Mouse (Mus musculus) lung, adult 2 months (tissue): ENCODE measurements around the gene Gabra5. TPM values are rescaled to one million over a fixed set of nuclear protein-coding genes. Genes with fewer than 3 reads are reported as not detected.

Experiments
- DNase-seq: peaks from one replicate; pipeline ENCODE4 v3.0.0; 2022
- H3K4me1 ChIP-seq: fragments of 200-500 bp; 2 replicates; pipeline ENCODE4 v1.6.1; 2011; ENCODE audit warnings: low read length; ENCODE audit not compliant: control insufficient read depth, insufficient read depth
- H3K4me3 ChIP-seq: fragments of 200-500 bp; replicated peaks from 2 replicates; pipeline ENCODE3; 2011; ENCODE audit warnings: low read depth, mild to moderate bottlenecking, control low read depth, low read length; ENCODE audit errors: extremely low read depth
- CTCF ChIP-seq: fragments of 200-500 bp; IDR thresholded peaks from 2 replicates; pipeline ENCODE4 v1.5.1; 2011; ENCODE audit warnings: mild to moderate bottlenecking, low read length, control low read depth; ENCODE audit not compliant: insufficient read depth
- POLR2A ChIP-seq: fragments of 200-500 bp; IDR thresholded peaks from 2 replicates; pipeline ENCODE4 v1.6.1; 2011; ENCODE audit warnings: low read depth, mild to moderate bottlenecking, control low read depth, low read length, borderline replicate concordance; ENCODE audit errors: extremely low read depth
- WGBS: fragments of 180-500 bp; shearing (Covaris S2); methylation state at CpG from one replicate; pipeline ENCODE4 v1.1.7; 2018; 5-methylcytosine and 5-hydroxymethylcytosine counted together
- polyA plus RNA-seq: library from polyadenylated mRNA; depleted of rRNA; stranded (reverse); fragments of >200 nt; gene quantifications from 2 replicates; pipeline ENCODE4 v1.2.3, GENCODE M21; 2012

Gene Gabra5
- polyA plus RNA-seq, 1 experiment, result not detected

DNA sequence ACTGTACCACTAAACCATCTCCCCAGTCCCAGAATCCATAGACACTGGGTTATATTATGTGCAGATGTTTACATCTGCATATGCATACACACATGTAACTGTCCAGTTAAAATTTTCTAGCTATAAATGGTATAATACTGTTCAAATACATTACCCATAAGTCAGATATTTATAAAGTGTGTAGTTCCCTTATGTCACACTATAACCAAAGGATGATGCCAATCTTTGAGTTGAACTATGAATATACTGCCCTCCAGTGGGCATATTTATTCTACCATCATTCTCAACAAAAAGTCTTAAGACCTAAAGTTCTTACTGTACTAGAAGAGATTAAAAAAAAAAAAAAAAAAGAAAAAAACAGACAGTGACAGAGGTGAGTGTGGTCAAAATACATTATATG is 27.0 kb downstream of the Gabra5 start:
- TF ChIP-seq POLR2A (no peak), CTCF (no peak)
- Histone ChIP-seq H3K4me3 (no peak overlapping the region), H3K4me1 (no peaks in the 10 kb centered on the region)
- no peak for DNase-seq

GRCm38 (mm10) chr7:57473811-57474525 is 35.9 kb downstream of the Gabra5 start:
- WGBS, result 70% methylated on average over 4 of the region's 4 CpGs
- Histone ChIP-seq H3K4me3 (no peak overlapping the region), H3K4me1 (no peaks in the 10 kb centered on the region)
- DNase-seq, result no peak
- TF ChIP-seq POLR2A (no peak), CTCF (no peak)

GRCm38 (mm10) chr7:57471316-57471715 is 38.5 kb downstream of the Gabra5 start:
- 83% methylated on average over 1 of the region's 1 CpGs for WGBS
- no peaks in the 10 kb centered on the region for H3K4me1 ChIP-seq
- no peak overlapping the region for H3K4me3 ChIP-seq
- no peak for DNase-seq
- no peak for TF ChIP-seq CTCF
- no peak for TF ChIP-seq POLR2A

GRCm38 (mm10) chr7:57460354-57460753 is 49.5 kb downstream of the Gabra5 start:
- 61% methylated on average over 5 of the region's 5 CpGs for WGBS
- H3K4me1 ChIP-seq, result no peaks in the 10 kb centered on the region
- no peak for TF ChIP-seq POLR2A
- TF ChIP-seq CTCF, result no peak
- H3K4me3 ChIP-seq, result no peak overlapping the region
- DNase-seq, result no peak

DNA sequence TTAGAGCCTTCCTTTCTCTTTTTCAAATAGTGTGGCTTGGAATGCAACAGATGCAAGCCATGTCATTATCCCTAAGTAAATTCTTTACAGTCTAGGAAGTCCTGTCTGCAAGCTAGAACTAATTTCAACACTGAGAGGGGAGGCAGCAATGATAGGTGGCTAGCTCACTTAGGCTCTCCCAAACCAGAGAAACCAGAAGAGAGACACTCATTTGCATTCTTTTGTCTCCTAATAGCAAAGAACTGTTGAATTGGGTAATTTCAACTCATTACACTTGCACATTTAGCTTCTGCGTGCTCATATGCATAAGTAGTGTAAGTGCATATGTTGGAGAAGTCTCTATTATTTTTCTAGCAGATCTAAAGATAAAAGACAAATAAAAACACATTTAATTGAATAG is 61.6 kb downstream of the Gabra5 start:
- no peak for DNase-seq
- no peak overlapping the region for H3K4me3 ChIP-seq
- no peak for TF ChIP-seq CTCF
- no peak for TF ChIP-seq POLR2A
- no peaks in the 10 kb centered on the region for H3K4me1 ChIP-seq
- 67% methylated on average over 1 of the region's 1 CpGs for WGBS

DNA sequence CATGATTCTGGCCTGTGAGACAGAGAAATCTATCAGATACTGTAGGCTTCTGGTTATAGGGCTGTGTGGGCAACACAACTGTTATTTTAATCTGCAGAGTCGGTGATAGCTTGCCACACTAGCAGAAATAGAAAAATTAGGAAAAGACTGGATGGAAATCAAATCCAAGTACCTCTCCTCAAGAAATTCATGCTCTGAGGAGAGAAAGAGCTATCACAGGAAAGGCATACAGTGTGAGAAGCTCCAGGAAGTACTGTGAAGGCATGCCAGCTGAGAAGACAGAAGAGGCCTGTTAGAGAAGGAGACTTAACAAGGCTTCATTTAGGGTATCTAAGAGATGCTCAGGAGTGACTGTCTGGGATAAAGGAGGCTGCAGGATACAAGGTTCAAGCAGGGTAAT is 87.2 kb downstream of the Gabra5 start:
- Histone ChIP-seq H3K4me3 (no peak overlapping the region), H3K4me1 (no peaks in the 10 kb centered on the region)
- TF ChIP-seq CTCF, result no peak
- DNase-seq, result no peak
- WGBS, result 69% methylated on average over 1 of the region's 1 CpGs

- WGBS, result 71% methylated on average over 1 of the region's 1 CpGs
- no peak for TF ChIP-seq POLR2A
- no peak for TF ChIP-seq CTCF
- no peak overlapping the region for H3K4me3 ChIP-seq
- no peaks in the 10 kb centered on the region for H3K4me1 ChIP-seq
- no peak for DNase-seq
Measured at GRCm38 (mm10) chr7:57421044-57421443, 88.8 kb downstream of the Gabra5 start.

DNA sequence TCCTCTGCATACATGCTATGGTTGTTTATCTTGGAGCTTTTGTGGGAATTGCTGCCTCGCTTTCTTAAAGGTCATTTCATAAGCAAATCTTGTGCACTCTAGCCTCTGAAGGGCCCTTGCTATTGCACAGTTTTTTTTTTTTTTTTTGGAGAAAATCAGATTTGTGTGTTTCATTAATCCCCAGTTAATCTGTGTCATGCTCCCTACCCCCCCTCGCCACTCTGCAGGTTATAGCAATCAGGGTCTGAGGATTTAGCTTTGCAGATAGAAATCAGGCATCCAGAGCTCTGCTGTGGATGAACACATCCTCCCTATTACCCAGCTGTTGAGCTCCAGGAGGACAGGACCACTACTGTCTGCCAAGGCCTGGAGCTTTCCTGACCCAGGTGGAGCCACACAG is 90.5 kb downstream of the Gabra5 start, which contains the start of gene Gabrb3:
Gene Gabrb3 (plus strand): TSS at position 301 of the 400 bp plus-strand sequence.
- no peak for DNase-seq
- H3K4me1 ChIP-seq, result no peaks in the 10 kb centered on the region
- WGBS, result 64% methylated on average over 2 of the region's 2 CpGs
- TF ChIP-seq CTCF (no peak), POLR2A (no peak)
- H3K4me3 ChIP-seq, result no peak within 1 kb of the TSS

DNA sequence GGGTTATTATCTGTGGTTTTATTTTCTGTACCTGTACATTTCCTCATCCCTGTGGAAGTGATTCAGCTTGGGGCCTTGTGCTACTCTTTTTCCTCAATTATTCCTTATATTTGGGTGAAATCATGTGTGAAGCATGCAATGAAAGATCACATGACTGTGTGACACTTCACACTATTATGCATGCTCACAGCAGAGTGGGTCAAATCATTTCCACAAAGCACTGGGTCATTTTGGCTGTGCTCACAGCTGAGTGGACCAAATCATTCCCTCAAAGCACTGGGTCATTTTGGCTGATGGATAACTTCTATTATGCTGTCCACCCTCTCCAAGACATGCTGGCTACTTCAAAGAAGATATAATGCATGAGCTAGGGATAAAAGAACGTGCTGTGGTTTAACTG is 97.0 kb downstream of the Gabra5 start:
- WGBS, result 42% methylated on average over 1 of the region's 1 CpGs
- TF ChIP-seq CTCF (no peak), POLR2A (no peak)
- no peak for DNase-seq
- H3K4me3 ChIP-seq, result no peak overlapping the region
- no peaks in the 10 kb centered on the region for H3K4me1 ChIP-seq

DNA sequence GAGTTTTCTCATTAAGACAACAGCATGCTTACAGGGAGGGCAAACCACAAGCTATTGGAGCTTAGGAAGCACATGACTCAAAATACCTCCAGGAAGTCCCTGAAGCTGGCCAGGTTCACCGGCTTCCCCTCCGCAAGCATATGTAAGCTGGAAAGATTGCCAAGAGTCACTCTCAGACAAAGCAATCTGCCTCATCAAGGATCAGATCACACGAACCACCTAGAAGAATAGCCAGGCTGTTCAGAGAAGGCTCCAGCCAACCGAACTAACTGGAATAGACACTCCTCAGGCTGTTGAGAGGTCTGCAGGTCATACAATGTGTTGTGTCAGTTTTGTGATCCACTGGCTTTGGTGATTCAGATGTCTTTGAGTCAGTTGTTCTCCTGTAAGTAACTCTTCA is 98.7 kb downstream of the Gabra5 start:
- WGBS, result 76% methylated on average over 4 of the region's 4 CpGs
- Histone ChIP-seq H3K4me3 (no peak overlapping the region), H3K4me1 (no peaks in the 10 kb centered on the region)
- DNase-seq, result no peak
- TF ChIP-seq CTCF (no peak), POLR2A (no peak)

DNA sequence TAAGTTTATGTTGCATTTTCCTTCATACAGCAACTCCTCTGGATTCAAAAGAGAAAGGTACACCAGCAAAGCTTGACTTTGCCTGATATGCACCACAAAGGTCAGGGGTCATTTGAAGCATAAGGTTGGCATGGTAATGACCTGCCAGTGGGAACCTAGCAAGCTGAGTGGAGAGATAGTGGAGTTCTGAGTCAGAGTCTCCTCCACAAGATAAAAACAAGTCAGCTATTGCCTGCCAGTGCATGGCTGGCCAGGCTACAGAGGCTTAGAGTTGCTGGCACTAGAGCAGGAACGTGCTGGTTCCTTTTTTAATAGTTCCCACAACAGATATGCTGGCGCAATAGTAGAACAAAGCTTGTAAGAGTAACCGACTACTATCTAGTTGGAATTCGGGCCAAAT is 116.3 kb downstream of the Gabra5 start:
- no peak for TF ChIP-seq CTCF
- no peak for TF ChIP-seq POLR2A
- Histone ChIP-seq H3K4me1 (no peaks in the 10 kb centered on the region), H3K4me3 (no peak overlapping the region)
- 67% methylated on average over 4 of the region's 4 CpGs for WGBS
- no peak for DNase-seq
